Mouse (Mus musculus) heart, postnatal 0 days (tissue): Measurements from ENCODE around the gene Rac2. TPM values are rescaled to one million over a fixed set of nuclear protein-coding genes. Genes with fewer than 3 reads are reported as not detected.

Experiments
- ATAC-seq: fragments of 200-750 bp; cut with Nextera tagmentation; 2 replicates; pipeline ENCODE4 v1.8.0; 2017; ENCODE audit warnings: low read depth, moderate number of reproducible peaks, moderate library complexity; ENCODE audit not compliant: insufficient read depth
- DNase-seq: peaks from one replicate; pipeline ENCODE4 v3.0.0-alpha.2; 2016; ENCODE audit warnings: low spot score
- H3K27ac ChIP-seq: fragments of 300-500 bp; sonication (generic); 2 replicates; pipeline ENCODE4 v1.5.1; 2014; ENCODE audit warnings: low read depth, mild to moderate bottlenecking
- H3K27me3 ChIP-seq: fragments of 300-500 bp; sonication (generic); 2 replicates; pipeline ENCODE4 v1.6.1; 2014; ENCODE audit warnings: low read length, mixed read lengths; ENCODE audit not compliant: control insufficient read depth, insufficient read depth
- H3K36me3 ChIP-seq: fragments of 300-500 bp; sonication (generic); replicated peaks from 2 replicates; pipeline ENCODE4 v1.6.1; 2014; ENCODE audit warnings: low read length, mixed read lengths; ENCODE audit not compliant: control insufficient read depth, insufficient read depth
- H3K4me1 ChIP-seq: fragments of 300-500 bp; sonication (generic); 2 replicates; pipeline ENCODE4 v1.6.1; 2014; ENCODE audit warnings: antibody characterized with exemption; ENCODE audit not compliant: control insufficient read depth, insufficient read depth
- H3K4me2 ChIP-seq: fragments of 300-500 bp; sonication (generic); 2 replicates; pipeline ENCODE4 v1.6.1; 2014; ENCODE audit warnings: low read depth, mild to moderate bottlenecking, low read length, moderate library complexity
- H3K4me3 ChIP-seq: fragments of 300-500 bp; sonication (generic); 2 replicates; pipeline ENCODE4 v1.5.1; 2014; ENCODE audit warnings: low read depth, low read length
- H3K9ac ChIP-seq: fragments of 300-500 bp; sonication (generic); replicated peaks from 2 replicates; pipeline ENCODE4 v1.6.1; 2014; ENCODE audit warnings: low read depth, low read length, mixed read lengths
- H3K9me3 ChIP-seq: fragments of 300-500 bp; sonication (generic); replicated peaks from 2 replicates; pipeline ENCODE4 v1.6.1; 2016; ENCODE audit warnings: low read length; ENCODE audit not compliant: control insufficient read depth
- CTCF ChIP-seq: IDR thresholded peaks from 2 replicates; pipeline ENCODE4 v1.5.1; 2016; ENCODE audit warnings: antibody characterized with exemption, control low read depth, low read depth
- EP300 ChIP-seq: IDR thresholded peaks from 2 replicates; pipeline ENCODE4 v1.6.1; 2016; ENCODE audit warnings: antibody characterized with exemption, low read depth
- WGBS: fragments of 180-500 bp; shearing (Covaris S2); extraction: QIAGEN DNeasy Blood & Tissue Kit; methylation state at CpG from one replicate; pipeline ENCODE4 v1.1.7; 2014; 5-methylcytosine and 5-hydroxymethylcytosine counted together
- polyA plus RNA-seq: library from polyadenylated mRNA; unstranded; fragments of >200 nt; fragmentation: Nextera tagmentation; extraction: Ambion mirVana; gene quantifications from 2 replicates; pipeline ENCODE4 v1.2.1, GENCODE M21; 2015
- total RNA-seq: library from RNA; depleted of rRNA; stranded (reverse); fragments of >200 nt; gene quantifications from 2 replicates; pipeline ENCODE4 v1.2.3, GENCODE M21; 2014; ENCODE audit warnings: low replicate concordance

Rac2 gene
- total and polyA plus RNA-seq, 2 experiments from 2014 or later, result 3.1 to 4.0 TPM

- WGBS, result 25% methylated on average over 7 of the region's 7 CpGs
- Histone ChIP-seq H3K4me2 (no peak overlapping the region), H3K36me3 (no peaks in the 10 kb centered on the region), H3K4me1 (peaks cover 9% of the 10 kb centered on the region; the same call in 1 of the 2 replicates), H3K9me3 (no peaks in the 10 kb centered on the region), H3K4me3 (no peak overlapping the region), H3K9ac (no peak overlapping the region), H3K27me3 (no peaks in the 10 kb centered on the region), H3K27ac (no peak overlapping the region)
- peak; percentile 70 for DNase-seq
- TF ChIP-seq EP300 (no peak), CTCF (peak; percentile 95)
- ATAC-seq, result peak; percentile 63
Observed at GRCm38 (mm10) chr15:78514393-78515146, 58.0 kb downstream of the Rac2 start.

DNA sequence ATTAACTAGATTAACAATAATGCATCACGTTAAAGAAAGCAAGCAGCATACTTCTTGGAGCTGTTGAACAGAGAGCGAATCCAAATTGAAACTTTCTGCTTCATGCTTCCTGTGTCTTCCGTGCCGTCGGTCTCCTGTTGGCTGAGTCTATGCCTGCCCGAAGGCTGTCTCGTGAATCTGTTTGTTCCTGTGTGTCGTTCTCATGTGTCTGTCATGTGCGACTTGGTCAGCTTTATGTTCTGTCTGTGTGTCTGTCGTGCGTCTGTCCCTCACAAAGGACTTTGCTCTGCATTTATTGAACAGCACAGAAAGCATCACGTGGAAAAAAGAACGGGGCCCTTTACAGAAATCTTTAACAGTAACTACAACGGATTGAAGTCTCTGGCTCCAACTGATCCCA is 59.6 kb downstream of the Rac2 start:
- no peaks in the 10 kb centered on the region for H3K27me3 ChIP-seq
- TF ChIP-seq EP300 (no peak), CTCF (no peak)
- no peaks in the 10 kb centered on the region for H3K36me3 ChIP-seq
- H3K4me1 ChIP-seq, result peaks cover 7% of the 10 kb centered on the region
- ATAC-seq, result no peak
- WGBS, result 83% methylated on average over 14 of the region's 14 CpGs
- H3K9me3 ChIP-seq, result no peaks in the 10 kb centered on the region
- no peak overlapping the region for H3K4me2 ChIP-seq
- H3K27ac ChIP-seq, result no peak overlapping the region
- DNase-seq, result no peak
- no peak overlapping the region for H3K9ac ChIP-seq
- no peak overlapping the region for H3K4me3 ChIP-seq

GRCm38 (mm10) chr15:78511951-78512350 is 60.6 kb downstream of the Rac2 start:
- 87% methylated on average over 7 of the region's 7 CpGs for WGBS
- Histone ChIP-seq H3K36me3 (no peaks in the 10 kb centered on the region), H3K4me1 (peaks cover 3% of the 10 kb centered on the region; the same call in 1 of the 2 replicates), H3K27ac (no peak overlapping the region), H3K4me2 (no peak overlapping the region), H3K27me3 (no peaks in the 10 kb centered on the region), H3K9ac (no peak overlapping the region), H3K9me3 (no peaks in the 10 kb centered on the region), H3K4me3 (no peak overlapping the region)
- no peak for DNase-seq
- ATAC-seq, result no peak
- TF ChIP-seq CTCF (no peak), EP300 (no peak)

- Histone ChIP-seq H3K4me3 (no peak overlapping the region), H3K4me1 (peaks cover 3% of the 10 kb centered on the region; the same call in 1 of the 2 replicates), H3K4me2 (no peak overlapping the region), H3K27ac (no peak overlapping the region), H3K9me3 (no peaks in the 10 kb centered on the region), H3K9ac (no peak overlapping the region), H3K27me3 (no peaks in the 10 kb centered on the region), H3K36me3 (no peaks in the 10 kb centered on the region)
- ATAC-seq (no peak), DNase-seq (no peak)
- TF ChIP-seq CTCF (no peak), EP300 (no peak)
- 69% methylated on average over 6 of the region's 6 CpGs for WGBS
Observed at GRCm38 (mm10) chr15:78510736-78511135, 61.8 kb downstream of the Rac2 start.

DNA sequence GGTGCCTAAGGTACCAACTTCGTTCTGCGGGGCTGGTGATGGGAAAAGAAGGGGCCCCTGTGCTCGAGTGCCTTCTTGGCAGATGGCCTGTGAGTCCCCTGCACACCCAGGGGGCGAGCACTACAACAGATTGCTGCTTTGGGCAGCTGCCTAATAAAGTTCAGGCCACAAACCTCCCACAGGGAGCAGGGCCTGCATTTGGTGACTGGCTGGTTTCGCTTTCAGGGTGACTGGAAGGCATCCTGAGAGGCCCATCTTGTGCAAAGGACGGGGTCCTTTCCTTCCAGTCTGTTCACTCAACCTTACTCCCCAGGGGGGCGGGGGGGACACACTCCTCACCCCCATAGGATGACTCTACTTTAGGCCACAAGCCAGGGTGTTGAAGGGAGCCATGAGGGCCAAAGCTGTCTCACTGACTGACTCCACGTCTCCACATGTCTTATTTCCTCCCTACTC is 62.4 kb downstream of the Rac2 start:
- no peak overlapping the region for H3K4me3 ChIP-seq
- 50% methylated on average over 8 of the region's 8 CpGs for WGBS
- no peaks in the 10 kb centered on the region for H3K27me3 ChIP-seq
- TF ChIP-seq EP300 (no peak), CTCF (no peak)
- no peaks in the 10 kb centered on the region for H3K36me3 ChIP-seq
- H3K4me2 ChIP-seq, result no peak overlapping the region
- H3K9ac ChIP-seq, result no peak overlapping the region
- H3K9me3 ChIP-seq, result no peaks in the 10 kb centered on the region
- ATAC-seq, result no peak
- no peak overlapping the region for H3K27ac ChIP-seq
- H3K4me1 ChIP-seq, result peaks cover 3% of the 10 kb centered on the region; the same call in 1 of the 2 replicates
- DNase-seq, result no peak
